Mouse (Mus musculus) ovary, postnatal 36 days (tissue): ENCODE measurements at regions not wholly inside any gene's neighbourhood (a gene's known extent, or its start where the extent isn't known, plus 50 kb on each side); places are given as distances from the start of the nearest gene placed in this dataset.
A peak's percentile ranks its signal among the peaks of the same experiment; 100 is the strongest.

Experiments
- DNase-seq: peaks from one replicate; pipeline ENCODE4 v3.0.0; 2022; ENCODE audit warnings: low spot score, mixed read lengths

- DNase-seq, result no peak
These were observed 53.5 kb downstream of the Csf2 start for GRCm38 (mm10) chr11:54195954-54196353.

DNA sequence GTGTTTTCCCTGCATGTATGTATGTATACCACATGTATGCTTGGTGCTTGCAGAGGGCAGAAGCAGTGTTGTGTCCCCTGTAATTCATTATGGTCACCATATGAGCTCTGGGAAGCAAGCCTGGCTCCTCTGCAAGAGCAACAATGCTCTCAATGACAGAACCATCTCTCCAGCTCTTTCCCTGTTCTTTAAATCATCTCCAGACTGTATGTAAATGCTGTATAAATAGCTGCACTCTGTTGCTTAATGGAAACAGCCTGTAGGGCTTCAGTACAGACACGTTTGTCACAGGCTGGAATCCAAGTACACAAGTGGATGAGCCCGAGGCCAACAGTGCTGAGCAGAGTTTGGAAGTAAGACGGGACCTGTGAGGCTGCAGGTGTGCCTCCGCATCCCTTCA lies 54.7 kb downstream of the Csf2 start:
- DNase-seq, result no peak

GRCm38 (mm10) chr11:54192275-54192674 lies 57.2 kb downstream of the Csf2 start:
- no peak for DNase-seq

GRCm38 (mm10) chr11:54187826-54188225 lies 61.6 kb downstream of the Csf2 start:
- DNase-seq, result no peak

GRCm38 (mm10) chr11:54187377-54187776 lies 62.1 kb downstream of the Csf2 start:
- no peak for DNase-seq

- no peak for DNase-seq
These were observed 63.6 kb downstream of the Csf2 start for GRCm38 (mm10) chr11:54185710-54186325.

DNA sequence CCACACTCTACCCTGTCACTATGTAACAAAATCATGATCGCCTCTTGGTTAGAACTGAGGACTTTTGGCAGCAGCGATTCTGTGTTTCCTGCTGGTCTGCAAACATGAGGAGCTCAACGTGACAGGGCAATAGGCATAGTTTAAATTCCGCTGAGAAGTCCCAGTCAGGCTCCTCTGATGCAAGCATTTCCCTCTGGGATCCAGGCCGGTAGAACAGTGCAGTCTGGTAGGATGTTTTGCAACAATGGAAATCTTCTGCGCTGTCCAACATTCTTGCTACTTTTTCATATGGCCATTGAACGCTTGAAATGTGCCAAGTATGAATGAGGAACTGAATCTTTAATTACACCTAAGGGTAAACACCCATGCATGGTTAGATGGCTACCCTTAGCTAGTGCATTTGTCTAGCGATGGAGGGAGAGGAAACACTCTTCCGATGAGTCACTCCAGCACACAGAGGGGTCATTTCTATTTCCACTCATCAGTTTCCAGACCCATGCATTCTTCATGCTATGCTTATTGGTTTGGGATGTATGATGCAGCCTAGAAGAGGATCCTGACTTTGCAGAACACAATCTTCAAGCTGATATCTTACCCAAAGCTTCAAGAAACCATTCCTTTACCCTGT lies 67.7 kb downstream of the Csf2 start:
- peak; percentile 12 for DNase-seq
